Mouse (Mus musculus) heart, adult 2 months (tissue): ENCODE measurements around the gene Mill1.

ENCODE experiments used
- CTCF ChIP-seq: fragments of 200-600 bp; IDR thresholded peaks from 2 replicates; pipeline ENCODE4 v1.8.1; 2022; ENCODE audit warnings: antibody characterized with exemption, mild to moderate bottlenecking, moderate library complexity
- EP300 ChIP-seq: fragments of 200-500 bp; IDR thresholded peaks from 2 replicates; pipeline ENCODE4 v1.6.1; 2011; ENCODE audit warnings: low read depth, low read length, control low read depth; ENCODE audit not compliant: insufficient read depth
- POLR2A ChIP-seq: fragments of 200-500 bp; IDR thresholded peaks from 2 replicates; pipeline ENCODE4 v1.6.1; 2011; ENCODE audit warnings: mild to moderate bottlenecking, low read depth, low read length, control low read depth; ENCODE audit not compliant: insufficient read depth

- TF ChIP-seq CTCF (no peak), POLR2A (no peak), EP300 (no peak)
These were observed 3.9 kb upstream of the Mill1 start for GRCm38 (mm10) chr7:18241217-18241616.
